Mouse (Mus musculus) intestine, postnatal 0 days (tissue): Measurements from ENCODE around the gene Tipin. TPM values are rescaled to one million over a fixed set of nuclear protein-coding genes. Genes with fewer than 3 reads are reported as not detected.
A peak's percentile ranks its signal among the peaks of the same experiment; 100 is the strongest.

Source experiments
- ATAC-seq: fragments of 200-750 bp; cut with Nextera tagmentation; 2 replicates; pipeline ENCODE4 v1.8.0; 2017; ENCODE audit warnings: mild to moderate bottlenecking, moderate TSS enrichment, moderate library complexity
- H3K27ac ChIP-seq: fragments of 300-500 bp; sonication (generic); 2 replicates; pipeline ENCODE4 v1.5.1; 2014; ENCODE audit warnings: mild to moderate bottlenecking, low read depth, low read length, moderate library complexity
- H3K27me3 ChIP-seq: fragments of 300-500 bp; sonication (generic); replicated peaks from 2 replicates; pipeline ENCODE4 v1.6.1; 2014; ENCODE audit warnings: low read length, mixed read lengths; ENCODE audit not compliant: control insufficient read depth, insufficient read depth
- H3K36me3 ChIP-seq: fragments of 300-500 bp; sonication (generic); 2 replicates; pipeline ENCODE4 v1.6.1; 2014; ENCODE audit warnings: mild to moderate bottlenecking, moderate library complexity; ENCODE audit not compliant: control insufficient read depth, insufficient read depth
- H3K4me1 ChIP-seq: fragments of 300-500 bp; sonication (generic); replicated peaks from 2 replicates; pipeline ENCODE4 v1.6.1; 2014; ENCODE audit warnings: antibody characterized with exemption, low read length, mixed read lengths; ENCODE audit not compliant: control insufficient read depth, insufficient read depth
- H3K4me2 ChIP-seq: fragments of 300-500 bp; sonication (generic); replicated peaks from 2 replicates; pipeline ENCODE4 v1.6.1; 2014; ENCODE audit warnings: low read depth, mild to moderate bottlenecking, moderate library complexity
- H3K4me3 ChIP-seq: fragments of 300-500 bp; sonication (generic); 2 replicates; pipeline ENCODE4 v1.5.1; 2014; ENCODE audit warnings: low read depth, low read length
- H3K9ac ChIP-seq: fragments of 300-500 bp; sonication (generic); 2 replicates; pipeline ENCODE4 v1.6.1; 2014; ENCODE audit warnings: mild to moderate bottlenecking, low read depth, low read length
- H3K9me3 ChIP-seq: fragments of 300-500 bp; sonication (generic); 2 replicates; pipeline ENCODE4 v1.6.1; 2016; ENCODE audit warnings: mixed run types; ENCODE audit not compliant: control insufficient read depth
- CTCF ChIP-seq: sonication (generic); IDR thresholded peaks from 2 replicates; pipeline ENCODE4 v1.5.1; 2016; ENCODE audit warnings: low read depth, mild to moderate bottlenecking, control low read depth, antibody characterized with exemption, moderate library complexity
- WGBS: fragments of 180-500 bp; shearing (Covaris S2); extraction: QIAGEN DNeasy Blood & Tissue Kit; methylation state at CpG from one replicate; pipeline ENCODE4 v1.1.7; 2014; 5-methylcytosine and 5-hydroxymethylcytosine counted together
- polyA plus RNA-seq: library from polyadenylated mRNA; unstranded; fragments of >200 nt; fragmentation: Nextera tagmentation; extraction: Ambion mirVana; gene quantifications from 2 replicates; pipeline ENCODE4 v1.2.1, GENCODE M21; 2015

Gene Tipin
- polyA plus RNA-seq, 1 experiment from 2014 or later, result 65.7 TPM

GRCm38 (mm10) chr9:64335825-64336224, 54.4 kb downstream of the Tipin start:
- H3K4me2 ChIP-seq, result no peak overlapping the region
- 0 out of 2 replicates have a peak, but pooled peaks cover 16% of the 10 kb centered on the region for H3K36me3 ChIP-seq
- ATAC-seq, result no peak
- no peak for TF ChIP-seq CTCF
- H3K4me3 ChIP-seq, result no peak overlapping the region
- no peaks in the 10 kb centered on the region for H3K9me3 ChIP-seq
- no peak overlapping the region for H3K27ac ChIP-seq
- no peaks in the 10 kb centered on the region for H3K4me1 ChIP-seq
- no peak overlapping the region for H3K9ac ChIP-seq
- no peaks in the 10 kb centered on the region for H3K27me3 ChIP-seq
- WGBS, result 91% methylated on average over 6 of the region's 6 CpGs

- H3K27ac ChIP-seq, result no peak overlapping the region
- peak overlapping the region; percentile 82 for H3K4me2 ChIP-seq
Observed at GRCm38 (mm10) chr9:64339361-64339760, 58.0 kb downstream of the Tipin start.

DNA sequence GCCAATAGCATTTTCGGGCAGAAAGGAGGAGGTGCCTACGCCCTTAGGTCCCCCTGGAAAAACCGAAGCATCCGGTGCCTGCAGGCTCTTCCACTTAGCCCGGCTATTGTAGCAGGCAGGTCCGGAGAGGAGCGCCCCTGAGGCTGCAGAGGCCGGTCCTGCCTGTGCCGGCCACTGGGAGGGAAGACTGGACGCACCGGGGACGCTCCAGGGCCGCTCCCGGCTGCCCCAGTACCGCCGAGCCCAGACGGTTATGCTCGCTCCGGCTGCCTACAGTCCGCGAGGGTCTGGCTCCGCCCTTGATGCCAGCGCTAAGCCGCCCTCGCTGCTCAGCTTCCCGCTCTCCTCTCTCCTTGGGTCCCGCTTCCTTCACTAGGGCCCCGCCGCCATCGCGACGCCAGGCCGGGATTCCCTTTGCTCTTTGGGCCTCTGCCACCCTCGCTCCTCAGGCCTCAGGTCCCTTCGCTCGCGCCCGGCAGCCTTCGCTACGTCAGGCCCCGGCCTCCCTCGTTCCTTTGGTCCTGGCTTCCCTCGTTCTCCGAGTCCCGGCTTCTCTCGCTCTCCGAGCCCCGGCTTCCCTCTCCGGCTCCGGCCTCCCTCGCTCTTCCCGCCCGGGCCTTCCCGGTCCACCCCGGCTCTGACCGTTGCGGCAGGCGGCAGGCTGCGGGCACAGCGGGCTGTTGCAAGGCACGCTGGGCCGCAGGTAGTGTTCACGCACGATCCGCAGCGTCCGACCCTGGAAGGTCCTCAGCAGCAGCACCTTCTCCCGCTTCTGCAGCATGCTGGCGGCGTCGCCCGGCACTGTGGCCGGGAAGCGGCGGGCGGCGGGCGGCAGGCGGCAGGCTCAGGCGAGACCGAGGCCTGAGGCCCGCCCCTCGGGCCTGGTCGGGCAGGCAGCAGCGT, 59.2 kb downstream of the Tipin start:
- TF ChIP-seq CTCF, result peak; percentile 40
- Histone ChIP-seq H3K36me3 (0 out of 2 replicates have a peak, but pooled peaks cover 5% of the 10 kb centered on the region), H3K27ac (peak overlapping the region; percentile 100), H3K27me3 (no peaks in the 10 kb centered on the region), H3K9ac (peak overlapping the region; percentile 99), H3K4me3 (peak overlapping the region; percentile 66), H3K4me2 (peak overlapping the region; percentile 82), H3K9me3 (no peaks in the 10 kb centered on the region), H3K4me1 (no peaks in the 10 kb centered on the region)
- under 1% methylated on average over 82 of the region's 85 CpGs for WGBS
- ATAC-seq, result peak; percentile 81

More at GRCm38 (mm10) chr9:64339361-64339760, 58.0 kb downstream of the Tipin start:
- TF ChIP-seq CTCF, result no peak
- Histone ChIP-seq H3K4me3 (peak overlapping the region; percentile 66; the same call in 1 of the 2 replicates), H3K4me1 (no peaks in the 10 kb centered on the region), H3K27me3 (no peaks in the 10 kb centered on the region), H3K36me3 (0 out of 2 replicates have a peak, but pooled peaks cover 16% of the 10 kb centered on the region), H3K9ac (no peak overlapping the region; the same call in 1 of the 2 replicates), H3K9me3 (no peaks in the 10 kb centered on the region)
- no peak for ATAC-seq
- 54% methylated on average over 8 of the region's 8 CpGs for WGBS

- Histone ChIP-seq H3K4me3 (peak within 1 kb of the TSS; percentile 66), H3K36me3 (0 out of 2 replicates have a peak, but pooled peaks cover 3% of the 10 kb centered on the region), H3K27me3 (no peaks in the 10 kb centered on the region), H3K9ac (peak within 1 kb of the TSS; percentile 99), H3K9me3 (no peaks in the 10 kb centered on the region), H3K27ac (peak within 1 kb of the TSS; percentile 100), H3K4me2 (peak within 1 kb of the TSS; percentile 82), H3K4me1 (no peaks in the 10 kb centered on the region)
- 6% methylated on average over 16 of the region's 16 CpGs for WGBS
- ATAC-seq, result no peak
- TF ChIP-seq CTCF, result no peak
Observed at GRCm38 (mm10) chr9:64341254-64341566, 59.8 kb downstream of the Tipin start, which contains the start of gene Dis3l. TSS of gene Dis3l (minus strand) at chr9:64341288.

GRCm38 (mm10) chr9:64341671-64342070, 60.3 kb downstream of the Tipin start:
- TF ChIP-seq CTCF, result no peak
- Histone ChIP-seq H3K27ac (0 out of 2 replicates have a peak overlapping the region, but pooled peaks have one; percentile 100), H3K9ac (peak overlapping the region; percentile 99; the same call in 1 of the 2 replicates), H3K27me3 (no peaks in the 10 kb centered on the region), H3K4me1 (no peaks in the 10 kb centered on the region), H3K4me3 (peak overlapping the region; percentile 66), H3K4me2 (peak overlapping the region; percentile 82; the same call in 1 of the 2 replicates), H3K36me3 (no peaks in the 10 kb centered on the region), H3K9me3 (no peaks in the 10 kb centered on the region)
- ATAC-seq, result no peak
- 69% methylated on average over 8 of the region's 8 CpGs for WGBS

DNA sequence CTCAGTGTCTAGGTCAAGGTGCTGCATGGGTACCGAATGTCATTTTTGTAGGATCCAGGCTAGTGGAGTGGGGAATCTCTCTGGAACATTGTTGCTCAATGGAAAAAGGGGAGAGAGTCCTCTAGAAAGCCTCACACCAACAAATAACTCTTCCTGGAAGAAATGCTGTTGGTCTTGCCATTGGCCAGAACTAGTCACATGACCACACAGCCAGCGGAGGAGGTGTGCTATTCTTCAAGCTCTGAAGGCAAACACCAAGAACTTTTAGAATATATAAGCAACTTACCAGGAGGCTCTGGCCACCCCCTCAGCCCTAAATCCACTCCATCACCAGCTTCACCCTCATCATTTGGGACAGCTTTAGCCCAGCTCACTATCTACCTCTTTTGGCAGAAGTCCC, 62.3 kb downstream of the Tipin start:
- H3K4me1 ChIP-seq, result no peaks in the 10 kb centered on the region
- no peak overlapping the region for H3K4me3 ChIP-seq
- TF ChIP-seq CTCF, result no peak
- no peaks in the 10 kb centered on the region for H3K36me3 ChIP-seq
- WGBS, result 92% methylated on average over 2 of the region's 2 CpGs
- H3K27me3 ChIP-seq, result no peaks in the 10 kb centered on the region
- no peak overlapping the region for H3K27ac ChIP-seq
- H3K4me2 ChIP-seq, result no peak overlapping the region
- H3K9me3 ChIP-seq, result no peaks in the 10 kb centered on the region
- no peak for ATAC-seq
- H3K9ac ChIP-seq, result no peak overlapping the region
